Comparison of ENCODE assay signal across 9 mouse cellular contexts in the genomic region with DNA sequence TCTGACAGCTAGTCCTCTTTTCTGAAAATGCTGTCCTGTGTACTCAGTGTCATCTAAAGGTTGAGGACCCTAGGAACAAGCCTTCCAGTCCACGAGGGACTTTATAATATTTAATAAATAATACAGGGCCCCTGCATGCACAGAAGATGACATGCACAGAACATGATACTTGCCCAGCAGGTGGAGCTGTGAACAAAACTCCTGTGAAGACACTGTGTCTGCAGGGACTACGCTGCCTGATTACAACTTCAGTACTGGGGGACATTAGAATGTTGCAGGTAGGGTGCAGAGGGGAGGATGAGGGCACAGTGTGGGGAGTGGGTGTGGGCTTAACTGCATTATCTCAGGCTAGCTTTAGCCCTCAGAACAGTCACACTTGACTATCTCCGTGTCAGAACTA. TPM values are rescaled to one million over a fixed set of nuclear protein-coding genes. Genes with fewer than 3 reads are reported as not detected.
DNase-seq lines count a peak whose midpoint lies in the region; ATAC-seq and TF ChIP-seq lines count a peak whose summit lies in the region.
"Had no signal": no experiment of that assay in that cellular context is flagged by ENCODE, and none has a peak within 500 bp of the region (broad histone marks: within the 10 kb centered on the region; RNA-seq: fewer than 3 reads in every experiment).

No protein-coding gene starts in this region.

- H3K36me3 ChIP-seq in intestine, embryonic 14.5 days (ENCODE audit: control insufficient read depth, insufficient read depth, low read length): no peaks in the 10 kb centered on the region
- H3K36me3 ChIP-seq in intestine, embryonic 15.5 days: no peaks in the 10 kb centered on the region
- no peaks in the 10 kb centered on the region for H3K36me3 ChIP-seq in limb, embryonic 10.5 days
- H3K36me3 ChIP-seq in midbrain, embryonic 15.5 days (replicated peaks): no peaks in the 10 kb centered on the region
- no peaks in the 10 kb centered on the region for H3K36me3 ChIP-seq in splenic B cell, adult 2 months (ENCODE audit: control insufficient read depth, insufficient read depth, low read length, poor library complexity, severe bottlenecking)
- H3K36me3 ChIP-seq: liver, embryonic 15.5 days had no signal

- no peak overlapping the region for H3K27ac ChIP-seq in intestine, embryonic 14.5 days (ENCODE audit: low read depth)
- H3K27ac ChIP-seq in intestine, embryonic 15.5 days: no peak overlapping the region
- no peak overlapping the region for H3K27ac ChIP-seq in gastrocnemius, adult 2 months
- H3K27ac ChIP-seq in limb, embryonic 10.5 days: no peak overlapping the region
- no peak overlapping the region for H3K27ac ChIP-seq in midbrain, embryonic 15.5 days
- H3K27ac ChIP-seq: liver, embryonic 15.5 days had no signal

- H3K9me3 ChIP-seq in intestine, embryonic 14.5 days (ENCODE audit: control insufficient read depth, low read length): no peaks in the 10 kb centered on the region
- no peaks in the 10 kb centered on the region for H3K9me3 ChIP-seq in intestine, embryonic 15.5 days
- H3K9me3 ChIP-seq in limb, embryonic 10.5 days (replicated peaks): no peaks in the 10 kb centered on the region
- no peaks in the 10 kb centered on the region for H3K9me3 ChIP-seq in midbrain, embryonic 15.5 days
- H3K9me3 ChIP-seq: liver, embryonic 15.5 days had no signal

- TF ChIP-seq CTCF in gastrocnemius, adult 2 months (IDR thresholded peaks at IDR 0.05): peak; percentile 74

- WGBS in intestine, embryonic 14.5 days: 45% methylated on average over 3 of the region's 3 CpGs
- WGBS in intestine, embryonic 15.5 days: 32% methylated on average over 3 of the region's 3 CpGs
- 50% methylated on average over 3 of the region's 3 CpGs for WGBS in limb, embryonic 10.5 days
- WGBS in midbrain, embryonic 15.5 days: 42% methylated on average over 3 of the region's 3 CpGs

- no peaks in the 10 kb centered on the region for H3K27me3 ChIP-seq in intestine, embryonic 14.5 days (replicated peaks; ENCODE audit: control insufficient read depth, insufficient read depth, low read length)
- no peaks in the 10 kb centered on the region for H3K27me3 ChIP-seq in intestine, embryonic 15.5 days (replicated peaks)
- H3K27me3 ChIP-seq in limb, embryonic 10.5 days (ENCODE audit: low read depth, poor library complexity, severe bottlenecking): no peaks in the 10 kb centered on the region
- no peaks in the 10 kb centered on the region for H3K27me3 ChIP-seq in midbrain, embryonic 15.5 days (replicated peaks)
- H3K27me3 ChIP-seq in splenic B cell, adult 2 months (ENCODE audit: control insufficient read depth, insufficient read depth, low read length, poor library complexity, severe bottlenecking): no peaks in the 10 kb centered on the region
- H3K27me3 ChIP-seq: liver, embryonic 15.5 days had no signal

- no peak overlapping the region for H3K4me3 ChIP-seq in intestine, embryonic 14.5 days (ENCODE audit: low read depth, low read length)
- H3K4me3 ChIP-seq in intestine, embryonic 15.5 days (replicated peaks): no peak overlapping the region
- no peak overlapping the region for H3K4me3 ChIP-seq in gastrocnemius, adult 2 months
- no peak overlapping the region for H3K4me3 ChIP-seq in limb, embryonic 10.5 days
- no peak overlapping the region for H3K4me3 ChIP-seq in midbrain, embryonic 15.5 days
- H3K4me3 ChIP-seq: liver, embryonic 15.5 days had no signal

- H3K4me2 ChIP-seq in intestine, embryonic 14.5 days (ENCODE audit: low read length): no peak overlapping the region
- no peak overlapping the region for H3K4me2 ChIP-seq in intestine, embryonic 15.5 days (replicated peaks)
- H3K4me2 ChIP-seq in midbrain, embryonic 15.5 days: no peak overlapping the region
- H3K4me2 ChIP-seq: liver, embryonic 15.5 days had no signal

- no peak for ATAC-seq in intestine, embryonic 14.5 days (replicated peaks; ENCODE audit: low FRiP score, low TSS enrichment, low read depth)
- no peak for ATAC-seq in intestine, embryonic 15.5 days
- peak; percentile 86 for ATAC-seq in midbrain, embryonic 15.5 days (replicated peaks)

- intact Hi-C loops in gastrocnemius, adult 2 months (cut with DNase I): loop anchor here (5.0 to 10.0 kb wide), 4 partner anchors 149 to 516 kb away; a partner anchor contains a TSS

- H3K9ac ChIP-seq in intestine, embryonic 14.5 days (ENCODE audit: low read length): no peak overlapping the region
- H3K9ac ChIP-seq in intestine, embryonic 15.5 days: no peak overlapping the region
- no peak overlapping the region for H3K9ac ChIP-seq in midbrain, embryonic 15.5 days
- H3K9ac ChIP-seq: liver, embryonic 15.5 days had no signal

- DNase-seq in intestine, embryonic 14.5 days (ENCODE audit: low spot score): peak; percentile 63
- DNase-seq in cerebellum, adult 9-11 months: peak; percentile 12
- DNase-seq in gastrocnemius, adult 2 months: peak; percentile 66
- peak; percentile 44 for DNase-seq in kidney, adult 9 months
- peak; percentile 44 for DNase-seq in limb, embryonic 10.5 days (ENCODE audit: low spot score)
- DNase-seq in splenic B cell, adult 2 months (ENCODE audit: low read depth, low spot score): peak; percentile 47

- no peaks in the 10 kb centered on the region for H3K4me1 ChIP-seq in intestine, embryonic 14.5 days (replicated peaks; ENCODE audit: control insufficient read depth, insufficient read depth, low read length)
- H3K4me1 ChIP-seq in intestine, embryonic 15.5 days (replicated peaks): no peaks in the 10 kb centered on the region
- no peaks in the 10 kb centered on the region for H3K4me1 ChIP-seq in limb, embryonic 10.5 days
- H3K4me1 ChIP-seq in midbrain, embryonic 15.5 days: no peaks in the 10 kb centered on the region; the same call in 1 of the 2 replicates
- H3K4me1 ChIP-seq: liver, embryonic 15.5 days had no signal

RNA-seq across cellular contexts. Expression of a gene that starts 28.4 kb away (rescaled TPM):
- polyA plus RNA-seq in intestine, embryonic 14.5 days (2014; fragmentation: Nextera tagmentation; extraction: Ambion mirVana): 0.17 and 0.22 TPM in 2 replicates
- 0.38 and 0.49 TPM in 2 replicates for polyA plus RNA-seq in intestine, embryonic 15.5 days (2015; fragmentation: Nextera tagmentation; extraction: Ambion mirVana)
- 1 to 10 TPM; 4.2 TPM for total RNA-seq in gastrocnemius, adult 2 months (2021)
- 0.51 TPM in 1 of 2 replicates, not detected in the other for polyA plus RNA-seq in limb, embryonic 10.5 days (2016; fragmentation: Nextera tagmentation; extraction: Ambion mirVana)
- polyA plus RNA-seq in midbrain, embryonic 15.5 days (2015; fragmentation: Nextera tagmentation; extraction: Ambion mirVana): 0.27 and 0.48 TPM in 2 replicates

Comparison
In these comparisons a context has a peak if more than half of its experiments do, and no peak if none do; other contexts are left out.
1. DNase-seq: peak in every context shown above with its lines; median percentile 66 in gastrocnemius, adult 2 months; 63 in intestine, embryonic 14.5 days; 47 in splenic B cell, adult 2 months; 44 in kidney, adult 9 months; 44 in limb, embryonic 10.5 days; 12 in cerebellum, adult 9-11 months.